ENCODE assay signal across 21 mouse cellular contexts in genomic region chr16:87741034-87741715, GRCm38 (mm10). TPM values are rescaled to one million over a fixed set of nuclear protein-coding genes. Genes with fewer than 3 reads are reported as not detected.
DNase-seq lines count a peak whose midpoint lies in the region; ATAC-seq and TF ChIP-seq lines count a peak whose summit lies in the region.
"Had no signal": no experiment of that assay in that cellular context is flagged by ENCODE, and none has a peak within 500 bp of the region (broad histone marks: within the 10 kb centered on the region; RNA-seq: fewer than 3 reads in every experiment).

No protein-coding gene starts in this region.

- TF ChIP-seq CTCF in stomach, postnatal 0 days (IDR thresholded peaks at IDR 0.05; ENCODE audit: low read depth) = no peak
- TF ChIP-seq CTCF in small intestine, adult 2 months (IDR thresholded peaks at IDR 0.05; ENCODE audit: extremely low read depth, insufficient read length, insufficient replicate concordance, low read depth, low read length) = no peak
- no peak for TF ChIP-seq CTCF in kidney, adult 2 months (conservative IDR thresholded peaks at IDR 0.05; ENCODE audit: insufficient read depth, insufficient read length, low read depth, low read length)

- H3K9ac ChIP-seq in hindbrain, embryonic 14.5 days = no peak overlapping the region
- H3K9ac ChIP-seq in stomach, embryonic 15.5 days = no peak overlapping the region
- H3K9ac ChIP-seq in stomach, postnatal 0 days (ENCODE audit: low read length) = no peak overlapping the region
- H3K9ac ChIP-seq in intestine, embryonic 16.5 days (ENCODE audit: low read depth, low read length) = no peak overlapping the region
- H3K9ac ChIP-seq: embryonic facial prominence, embryonic 15.5 days; heart, embryonic 15.5 days had no signal

- 89% methylated on average over 9 of the region's 9 CpGs for WGBS in hindbrain, embryonic 10.5 days
- WGBS in hindbrain, embryonic 14.5 days = 93% methylated on average over 9 of the region's 9 CpGs
- 80% methylated on average over 9 of the region's 9 CpGs for WGBS in stomach, embryonic 15.5 days
- WGBS in stomach, postnatal 0 days = 80% methylated on average over 9 of the region's 9 CpGs
- WGBS in intestine, embryonic 16.5 days = 69% methylated on average over 9 of the region's 9 CpGs
- WGBS in small intestine, adult 2 months = 29% methylated on average over 9 of the region's 9 CpGs
- WGBS in kidney, adult 2 months = 89% methylated on average over 9 of the region's 9 CpGs

- H3K4me2 ChIP-seq in hindbrain, embryonic 14.5 days (replicated peaks) = no peak overlapping the region
- H3K4me2 ChIP-seq in stomach, embryonic 15.5 days = no peak overlapping the region
- no peak overlapping the region for H3K4me2 ChIP-seq in stomach, postnatal 0 days (replicated peaks; ENCODE audit: low read depth)
- H3K4me2 ChIP-seq in intestine, embryonic 16.5 days (ENCODE audit: low read depth, low read length) = peak overlapping the region; percentile 26; the same call in 1 of the 2 replicates
- H3K4me2 ChIP-seq: embryonic facial prominence, embryonic 15.5 days; heart, embryonic 11.5 days; heart, embryonic 15.5 days had no signal

- H3K4me3 ChIP-seq in hindbrain, embryonic 10.5 days = no peak overlapping the region
- no peak overlapping the region for H3K4me3 ChIP-seq in hindbrain, embryonic 14.5 days (replicated peaks; ENCODE audit: low read length)
- no peak overlapping the region for H3K4me3 ChIP-seq in stomach, embryonic 15.5 days (replicated peaks)
- no peak overlapping the region for H3K4me3 ChIP-seq in stomach, postnatal 0 days (ENCODE audit: low read depth, low read length)
- H3K4me3 ChIP-seq in intestine, embryonic 16.5 days (ENCODE audit: low read length) = no peak overlapping the region
- no peak overlapping the region for H3K4me3 ChIP-seq in small intestine, adult 2 months (ENCODE audit: low read depth, low read length)
- no peak overlapping the region for H3K4me3 ChIP-seq in kidney, adult 2 months (ENCODE audit: insufficient read depth, low read depth, low read length)
- H3K4me3 ChIP-seq: embryonic facial prominence, embryonic 15.5 days; erythroblast, embryonic 14.5 days; forebrain, embryonic 10.5 days; heart, embryonic 15.5 days had no signal

- H3K9me3 ChIP-seq in hindbrain, embryonic 10.5 days = no peaks in the 10 kb centered on the region
- H3K9me3 ChIP-seq in hindbrain, embryonic 14.5 days (ENCODE audit: control insufficient read depth, low read length) = no peaks in the 10 kb centered on the region
- H3K9me3 ChIP-seq in stomach, embryonic 15.5 days = no peaks in the 10 kb centered on the region
- H3K9me3 ChIP-seq in stomach, postnatal 0 days (ENCODE audit: control insufficient read depth, low read length) = no peaks in the 10 kb centered on the region
- H3K9me3 ChIP-seq in intestine, embryonic 16.5 days (ENCODE audit: control insufficient read depth, low read length) = no peaks in the 10 kb centered on the region
- H3K9me3 ChIP-seq: embryonic facial prominence, embryonic 15.5 days; forebrain, embryonic 10.5 days; heart, embryonic 15.5 days had no signal

- peak overlapping the region; percentile 8; the same call in 1 of the 2 replicates for H3K27ac ChIP-seq in hindbrain, embryonic 10.5 days
- no peak overlapping the region for H3K27ac ChIP-seq in hindbrain, embryonic 14.5 days
- H3K27ac ChIP-seq in stomach, embryonic 15.5 days = no peak overlapping the region
- no peak overlapping the region for H3K27ac ChIP-seq in stomach, postnatal 0 days (replicated peaks)
- peak overlapping the region; percentile 81 for H3K27ac ChIP-seq in intestine, embryonic 16.5 days (ENCODE audit: low read length)
- peak overlapping the region; percentile 68 for H3K27ac ChIP-seq in small intestine, adult 2 months (ENCODE audit: insufficient read depth, low read depth, low read length)
- no peak overlapping the region for H3K27ac ChIP-seq in kidney, adult 2 months (ENCODE audit: insufficient read depth, low read depth, low read length)
- H3K27ac ChIP-seq: embryonic facial prominence, embryonic 15.5 days; forebrain, embryonic 10.5 days; heart, embryonic 15.5 days had no signal

- no peaks in the 10 kb centered on the region for H3K27me3 ChIP-seq in hindbrain, embryonic 10.5 days (ENCODE audit: insufficient read depth, poor library complexity, severe bottlenecking)
- H3K27me3 ChIP-seq in hindbrain, embryonic 14.5 days (ENCODE audit: control insufficient read depth, insufficient read depth, low read length) = no peaks in the 10 kb centered on the region
- H3K27me3 ChIP-seq in stomach, embryonic 15.5 days (replicated peaks) = no peaks in the 10 kb centered on the region
- no peaks in the 10 kb centered on the region for H3K27me3 ChIP-seq in stomach, postnatal 0 days (ENCODE audit: control insufficient read depth, insufficient read depth, low read length)
- no peaks in the 10 kb centered on the region for H3K27me3 ChIP-seq in intestine, embryonic 16.5 days (replicated peaks; ENCODE audit: control insufficient read depth, insufficient read depth, low read length)
- H3K27me3 ChIP-seq in small intestine, adult 2 months (ENCODE audit: control insufficient read depth, insufficient read depth, low read length) = no peaks in the 10 kb centered on the region
- H3K27me3 ChIP-seq in kidney, adult 2 months (replicated peaks; ENCODE audit: control insufficient read depth, insufficient read depth, low read length) = no peaks in the 10 kb centered on the region
- H3K27me3 ChIP-seq: embryonic facial prominence, embryonic 15.5 days; heart, embryonic 15.5 days had no signal

- peaks cover 20% of the 10 kb centered on the region for H3K4me1 ChIP-seq in hindbrain, embryonic 10.5 days (replicated peaks)
- H3K4me1 ChIP-seq in hindbrain, embryonic 14.5 days (replicated peaks; ENCODE audit: control insufficient read depth, insufficient read depth, low read length) = no peaks in the 10 kb centered on the region
- no peaks in the 10 kb centered on the region for H3K4me1 ChIP-seq in stomach, embryonic 15.5 days
- no peaks in the 10 kb centered on the region for H3K4me1 ChIP-seq in stomach, postnatal 0 days (replicated peaks; ENCODE audit: control insufficient read depth, insufficient read depth)
- peaks cover 7% of the 10 kb centered on the region; the same call in 1 of the 2 replicates for H3K4me1 ChIP-seq in intestine, embryonic 16.5 days (ENCODE audit: control insufficient read depth, insufficient read depth, low read length)
- peaks cover 25% of the 10 kb centered on the region; the same call in 1 of the 2 replicates for H3K4me1 ChIP-seq in small intestine, adult 2 months (ENCODE audit: control insufficient read depth, insufficient read depth, insufficient read length, low read length)
- no peaks in the 10 kb centered on the region for H3K4me1 ChIP-seq in kidney, adult 2 months (ENCODE audit: control insufficient read depth, insufficient read depth, low read length)
- H3K4me1 ChIP-seq: heart, embryonic 15.5 days had no signal

- no peak for ATAC-seq in hindbrain, embryonic 14.5 days (ENCODE audit: low FRiP score)
- peak; percentile 48; the same call in 1 of the 2 replicates for ATAC-seq in stomach, embryonic 15.5 days (ENCODE audit: insufficient read depth, low FRiP score, low read depth)
- no peak for ATAC-seq in stomach, postnatal 0 days (ENCODE audit: low FRiP score, low TSS enrichment)
- ATAC-seq in intestine, embryonic 16.5 days = peak; percentile 99
- ATAC-seq: forebrain, embryonic 14.5 days; hindbrain, embryonic 16.5 days had no signal

- no peak for DNase-seq in hindbrain, embryonic 10.5 days (ENCODE audit: low spot score)
- no peak for DNase-seq in hindbrain, embryonic 14.5 days (ENCODE audit: low spot score)
- no peak for DNase-seq in stomach, postnatal 0 days (ENCODE audit: low spot score)
- DNase-seq in kidney, adult 2 months = no peak
- DNase-seq in retina, embryonic 14.5 days (ENCODE audit: low spot score) = no peak
- DNase-seq: adrenal gland, adult 8-10 months; adrenal gland, postnatal 36 days; cerebellum, adult 2 months; cerebellum, postnatal 10 days; embryo, embryonic 11 days; heart, postnatal 14 days had no signal

- TF ChIP-seq POLR2A in small intestine, adult 2 months (IDR thresholded peaks at IDR 0.05; ENCODE audit: low read depth, low read length) = peak; percentile 23; the same call in 1 of the 2 replicates
- TF ChIP-seq POLR2A in kidney, adult 2 months (IDR thresholded peaks at IDR 0.05; ENCODE audit: low read depth, low read length) = no peak

- H3K36me3 ChIP-seq in hindbrain, embryonic 10.5 days = no peaks in the 10 kb centered on the region
- H3K36me3 ChIP-seq in hindbrain, embryonic 14.5 days (replicated peaks; ENCODE audit: control insufficient read depth, insufficient read depth) = no peaks in the 10 kb centered on the region
- H3K36me3 ChIP-seq in stomach, embryonic 15.5 days = no peaks in the 10 kb centered on the region
- no peaks in the 10 kb centered on the region for H3K36me3 ChIP-seq in stomach, postnatal 0 days (ENCODE audit: control insufficient read depth, insufficient read depth, low read length)
- H3K36me3 ChIP-seq in intestine, embryonic 16.5 days (ENCODE audit: control insufficient read depth, insufficient read depth, low read length) = no peaks in the 10 kb centered on the region
- no peaks in the 10 kb centered on the region for H3K36me3 ChIP-seq in small intestine, adult 2 months (ENCODE audit: control insufficient read depth, insufficient read depth, low read length)
- H3K36me3 ChIP-seq in kidney, adult 2 months (ENCODE audit: control insufficient read depth, insufficient read depth, low read length) = no peaks in the 10 kb centered on the region
- H3K36me3 ChIP-seq: embryonic facial prominence, embryonic 15.5 days; forebrain, embryonic 10.5 days; heart, embryonic 15.5 days had no signal

- TF ChIP-seq EP300 in stomach, postnatal 0 days (optimal IDR thresholded peaks at IDR 0.05) = no peak

RNA-seq across cellular contexts. Expression of gene Bach1, which starts 42.4 kb away (rescaled TPM):
- 15.4 and 19.3 TPM in 2 replicates for polyA plus RNA-seq in hindbrain, embryonic 10.5 days (2016; fragmentation: Nextera tagmentation; extraction: Ambion mirVana)
- 18.8 and 19.9 TPM in 2 replicates for polyA plus RNA-seq in hindbrain, embryonic 14.5 days (2014; fragmentation: Nextera tagmentation; extraction: Ambion mirVana)
- 12.3 and 13.7 TPM in 2 replicates for polyA plus RNA-seq in stomach, embryonic 15.5 days (2015; fragmentation: Nextera tagmentation; extraction: Ambion mirVana)
- polyA plus RNA-seq in stomach, postnatal 0 days (2015; fragmentation: Nextera tagmentation; extraction: Ambion mirVana) = 4.3 and 5.3 TPM in 2 replicates
- polyA plus RNA-seq in intestine, embryonic 16.5 days (2015; fragmentation: Nextera tagmentation; extraction: Ambion mirVana) = 16.6 and 18.2 TPM in 2 replicates
- polyA plus RNA-seq in small intestine, adult 2 months (2012; rRNA removed) = 4.9 and 29.1 TPM in 2 replicates
- polyA plus RNA-seq in kidney, adult 2 months (2012; rRNA removed) = 8.6 and 9.7 TPM in 2 replicates

Comparison
In these comparisons a context has a peak if more than half of its experiments do, and no peak if none do; other contexts are left out.
1. H3K27ac ChIP-seq: peak in hindbrain, embryonic 10.5 days (single experiment), intestine, embryonic 16.5 days (single experiment) and small intestine, adult 2 months (single experiment); none in hindbrain, embryonic 14.5 days (single experiment), stomach, embryonic 15.5 days (single experiment), stomach, postnatal 0 days (single experiment) and kidney, adult 2 months (single experiment).
2. ATAC-seq: peak in stomach, embryonic 15.5 days (single experiment) and intestine, embryonic 16.5 days (single experiment); none in hindbrain, embryonic 14.5 days (single experiment) and stomach, postnatal 0 days (single experiment).